Mouse (Mus musculus): Measurements from ENCODE around the gene Chpf2.
"Not testable (repeated sequence)": the region's sequence is repeated elsewhere in the genome, so short reads cannot be mapped to it uniquely, and the experiment has no call there.

Chpf2 gene

DNA sequence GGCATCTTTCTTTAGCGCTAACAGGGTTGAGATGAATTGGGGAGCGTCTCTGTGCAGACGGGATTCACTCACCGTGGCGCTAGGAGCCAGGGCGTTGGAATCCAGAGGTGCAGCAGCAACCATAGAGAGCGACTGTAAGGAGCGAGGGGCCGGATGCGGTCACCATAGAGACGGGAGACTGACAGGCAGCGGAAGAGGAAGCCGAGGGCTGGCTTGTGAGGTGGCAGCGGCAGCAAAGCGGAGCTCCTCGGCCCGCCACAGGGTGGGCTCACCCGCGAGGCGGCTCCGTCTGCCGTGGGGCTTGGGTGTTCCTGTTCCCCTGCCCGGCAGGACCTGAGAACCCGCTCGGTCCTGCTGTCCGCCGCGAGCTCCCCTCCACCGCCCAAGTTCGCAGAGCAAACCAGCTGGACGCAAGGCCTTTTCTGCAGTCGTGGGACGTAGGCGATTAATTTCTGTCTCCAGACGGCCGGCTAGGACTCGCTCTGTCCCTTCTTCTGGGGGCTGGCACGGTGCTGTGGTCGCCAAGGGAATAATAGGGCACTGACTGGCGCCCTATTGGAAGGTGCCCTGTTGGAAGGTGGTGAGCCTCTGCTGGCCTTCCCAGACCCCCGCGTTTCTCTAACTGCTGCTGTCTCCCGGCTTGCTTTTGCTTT is at the start of gene Chpf2:
TSS of gene Chpf2 (plus strand) at position 195 of the 653 bp plus-strand sequence.
- DNase-seq (ENCODE audit: low read depth, low spot score), result peak; percentile 91

DNA sequence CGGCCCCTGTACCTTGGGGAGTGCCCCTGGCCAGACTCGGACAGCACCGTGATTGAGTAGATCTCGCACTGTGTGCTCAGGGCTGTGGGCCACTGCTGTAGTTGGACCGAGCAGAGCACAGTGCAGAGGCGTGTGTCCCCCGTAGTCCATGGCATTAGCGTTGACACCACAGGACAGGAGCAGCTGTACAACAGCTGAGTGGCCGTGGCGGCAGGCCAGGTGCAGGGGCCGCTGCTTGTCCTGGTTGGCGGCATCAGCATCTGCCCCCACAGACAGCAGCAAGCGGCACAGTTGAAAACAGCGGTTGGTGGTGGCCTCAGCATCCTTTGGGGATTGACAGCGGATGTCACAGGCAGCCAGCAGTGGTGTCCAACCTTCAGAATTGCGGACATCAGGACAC is 48.9 kb upstream of the Chpf2 start:
- DNase-seq (ENCODE audit: low read depth, low spot score), result no peak

DNA sequence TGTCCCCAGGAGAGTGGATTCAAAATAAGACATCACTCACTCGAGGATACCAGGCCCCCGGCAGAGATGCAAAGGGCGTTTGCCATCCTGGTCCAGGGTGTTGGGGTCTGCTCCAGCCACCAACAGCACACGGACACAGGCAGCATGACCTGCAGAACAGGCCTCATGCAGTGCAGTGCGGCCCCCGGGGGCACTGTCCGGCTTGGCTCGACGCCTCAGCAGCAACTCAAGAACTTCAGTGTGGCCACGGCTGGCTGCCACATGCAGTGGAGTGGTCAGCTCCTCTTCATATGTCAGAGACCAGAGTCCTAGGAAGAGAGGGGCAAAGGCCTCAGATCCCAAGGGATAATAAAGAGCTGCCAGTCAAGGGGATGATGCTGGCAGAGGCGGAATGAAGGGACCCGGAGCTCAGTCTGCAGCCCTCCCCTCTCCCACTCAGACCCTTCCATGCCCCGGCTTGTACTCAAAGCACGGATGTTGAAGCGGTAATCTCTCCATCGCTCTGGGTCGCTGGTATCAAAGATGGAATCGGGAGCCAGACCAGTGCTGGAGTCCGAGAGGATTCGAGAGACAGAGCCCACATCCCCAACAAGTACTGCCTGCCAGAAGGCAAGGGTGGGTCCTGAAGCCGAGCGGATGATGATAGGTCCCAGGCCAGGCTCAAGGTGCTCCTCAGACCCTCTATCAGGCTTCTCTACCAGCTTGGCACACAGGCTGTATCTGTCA is 46.8 kb upstream of the Chpf2 start:
- DNase-seq (ENCODE audit: low read depth, low spot score), result no peak

DNA sequence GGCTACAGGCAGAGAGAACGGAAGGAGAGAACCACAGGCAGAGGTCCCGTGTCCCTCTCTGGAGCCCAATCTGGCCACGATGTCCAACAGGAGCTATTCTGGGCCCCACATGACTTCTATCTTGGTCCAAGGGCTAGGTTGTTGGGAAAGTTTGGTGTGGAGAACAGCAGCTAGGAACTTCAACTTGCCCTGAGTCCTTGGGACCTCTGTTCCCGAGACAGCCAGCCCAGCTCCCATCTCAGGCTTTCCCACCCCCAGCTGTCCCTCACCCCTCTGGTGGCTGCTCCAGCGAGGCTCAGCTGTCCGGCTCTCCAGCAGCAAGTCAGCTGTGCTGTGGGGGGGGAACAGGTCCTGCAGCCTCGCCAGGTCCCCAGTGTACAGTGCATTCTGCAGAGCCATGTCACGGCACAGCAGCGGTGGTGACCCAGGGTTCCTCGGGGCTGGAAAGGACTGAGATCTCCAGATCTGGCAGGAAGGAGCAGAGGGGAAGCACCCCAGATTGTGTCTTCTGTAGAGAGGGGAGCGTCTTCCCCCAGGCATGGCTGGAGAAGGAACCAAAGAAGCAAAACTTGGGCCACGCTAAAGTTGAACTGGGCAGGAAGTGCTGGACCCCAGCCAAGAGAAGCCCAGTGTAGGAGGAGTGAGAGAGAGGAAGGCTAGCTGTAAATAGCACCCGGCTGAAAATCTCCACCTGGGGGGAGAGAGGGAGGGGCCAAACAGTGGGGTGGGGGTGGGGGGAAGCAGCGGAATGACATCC is 46.0 kb upstream of the Chpf2 start, which contains the start of gene Asb10:
TSS of gene Asb10 (minus strand) at position 592 of the 757 bp plus-strand sequence.
- no peak for DNase-seq (ENCODE audit: low read depth, low spot score)

DNA sequence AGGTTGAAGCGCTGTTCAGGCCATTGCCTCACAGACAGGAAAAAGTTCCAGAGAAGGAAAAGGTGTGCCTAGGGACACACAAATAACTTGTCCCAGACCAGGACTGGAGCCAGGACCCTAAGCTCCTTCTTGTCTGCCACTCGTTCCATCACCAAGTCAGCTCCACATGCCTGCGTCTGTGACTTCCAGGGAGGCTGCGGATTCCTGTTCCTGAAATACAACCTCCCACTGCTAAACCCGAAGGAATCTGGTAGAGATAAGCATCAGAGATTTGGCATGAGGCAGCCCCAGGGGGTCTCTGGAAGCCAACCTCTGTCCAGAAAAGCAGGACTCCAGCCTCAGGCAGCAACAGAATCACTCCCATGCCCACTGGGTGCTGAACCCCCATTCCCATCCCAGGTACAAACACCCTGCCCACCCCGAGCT is 45.4 kb upstream of the Chpf2 start:
- DNase-seq (ENCODE audit: low read depth, low spot score), result no peak

DNA sequence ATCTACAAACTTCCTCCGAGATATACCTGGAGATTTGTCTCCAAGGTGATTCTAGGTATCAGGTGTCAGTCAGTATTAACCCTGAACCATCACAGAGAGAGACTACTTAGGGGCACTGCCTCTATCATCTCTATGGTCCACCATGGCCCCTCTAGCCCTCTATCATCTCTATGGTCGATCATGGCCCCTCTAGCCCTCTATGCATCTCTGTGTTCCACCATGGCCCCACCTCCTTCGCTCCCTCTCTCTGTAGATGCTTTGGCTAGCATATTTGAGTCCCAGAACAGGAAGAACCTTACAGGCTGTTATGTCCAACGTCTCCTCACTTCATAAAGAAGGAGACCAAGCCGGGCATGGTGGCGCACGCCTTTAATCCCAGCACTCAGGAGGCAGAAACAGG is 43.9 kb upstream of the Chpf2 start:
- peak; percentile 21 for DNase-seq (ENCODE audit: low read depth, low spot score)

DNA sequence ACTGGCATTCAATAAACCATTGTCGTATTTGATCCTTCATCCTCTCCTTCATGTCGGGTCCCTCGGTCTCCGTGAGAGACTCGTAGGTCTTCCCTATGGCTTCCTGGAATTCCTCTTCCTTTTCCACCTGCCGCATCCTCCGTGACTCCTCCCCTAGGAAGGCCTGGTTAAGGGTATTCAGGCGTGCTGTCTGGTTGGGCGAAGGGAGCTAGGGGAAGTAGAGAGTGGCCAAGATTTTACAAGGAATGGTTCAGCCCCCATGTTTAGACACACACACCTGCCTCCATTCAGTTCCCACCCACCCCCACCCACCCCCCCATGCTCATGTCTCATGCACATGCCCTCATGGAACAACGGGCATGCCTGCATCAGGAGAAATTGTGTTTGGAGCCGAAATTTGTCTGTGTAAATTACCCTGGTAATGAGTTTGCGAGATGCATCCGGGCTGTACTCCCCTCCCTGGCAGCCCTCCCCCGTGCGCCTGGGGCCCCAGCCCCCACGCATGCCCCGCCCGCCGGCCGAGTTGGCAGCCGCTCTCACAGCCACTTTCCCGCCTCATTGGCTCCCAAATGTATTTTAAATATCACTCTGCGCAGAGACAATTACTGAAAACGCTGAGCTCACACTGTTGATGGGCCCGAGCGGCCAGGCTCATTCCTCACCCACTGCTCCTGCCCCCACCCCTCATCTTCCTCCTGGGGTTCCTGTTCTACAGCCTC is 35.8 kb upstream of the Chpf2 start:
- DNase-seq (ENCODE audit: low read depth, low spot score), result peak; percentile 44

DNA sequence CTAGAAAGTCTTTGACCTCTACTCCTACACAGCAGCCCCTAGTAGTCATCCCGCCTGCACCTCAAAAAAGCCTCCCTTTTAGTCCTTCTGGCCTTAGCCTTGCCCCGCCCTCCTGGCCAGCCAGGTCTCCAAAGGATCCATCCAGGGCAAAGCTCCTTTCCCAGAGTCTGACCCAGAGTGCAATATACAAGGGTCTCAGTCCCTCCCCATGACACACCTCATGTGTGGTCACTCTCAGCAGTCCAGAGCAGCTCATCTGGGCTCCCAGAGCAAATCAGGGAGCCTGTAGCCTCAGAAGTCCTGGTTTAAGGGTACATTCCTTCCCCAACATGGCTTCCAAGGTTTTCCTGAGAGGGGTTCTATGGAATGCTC is 35.2 kb upstream of the Chpf2 start:
- DNase-seq (ENCODE audit: low read depth, low spot score), result no peak

DNA sequence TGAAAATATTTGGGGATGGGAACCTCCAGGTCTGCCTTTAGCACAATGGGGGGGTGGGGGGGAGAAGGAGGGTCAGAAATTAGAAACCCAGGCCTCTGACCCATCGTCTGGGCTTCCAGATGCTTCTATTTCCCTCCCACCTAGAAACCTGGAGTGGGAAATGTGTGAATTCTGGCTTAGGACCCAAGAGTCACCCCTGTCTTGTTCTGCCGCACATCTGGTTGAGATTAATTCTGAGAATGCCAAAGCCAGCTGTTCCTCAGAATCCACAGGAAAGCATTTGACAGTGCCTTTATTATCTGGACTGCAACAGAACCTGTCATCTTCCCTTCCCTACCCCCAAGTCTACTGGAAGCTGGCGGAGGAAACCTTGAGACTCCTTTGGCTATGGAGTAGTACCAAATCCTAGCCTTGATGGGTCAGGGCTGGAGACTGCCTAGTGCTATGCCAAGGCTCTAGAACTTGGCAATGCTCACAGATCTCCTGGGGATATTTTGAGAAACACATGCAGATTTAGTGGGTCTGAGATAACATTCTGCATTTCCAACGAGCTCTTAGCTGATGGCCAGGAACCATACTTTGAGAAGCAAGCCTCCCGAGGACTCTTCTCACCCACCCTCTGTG is 32.8 kb upstream of the Chpf2 start:
- no peak for DNase-seq (ENCODE audit: low read depth, low spot score)

DNA sequence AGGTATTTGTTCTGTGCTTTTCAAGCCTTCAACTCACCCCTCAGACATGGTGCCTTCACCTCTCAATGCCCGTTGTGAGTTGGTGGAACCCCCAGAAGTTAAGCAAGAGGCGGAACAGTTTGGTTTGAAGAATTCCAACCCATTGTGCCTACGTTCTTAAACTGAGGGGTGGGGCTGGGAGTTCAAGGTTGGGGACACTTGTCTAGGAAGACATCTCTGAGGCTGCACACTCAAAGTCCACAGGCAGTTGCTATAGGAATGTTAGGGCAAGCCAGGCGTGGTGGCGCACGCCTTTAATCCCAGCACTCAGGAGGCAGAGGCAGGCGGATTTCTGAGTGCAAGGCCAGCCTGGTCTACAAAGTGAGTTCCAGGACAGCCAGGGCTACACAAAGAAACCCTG is 31.2 kb upstream of the Chpf2 start:
- not testable (repeated sequence) for DNase-seq (ENCODE audit: low read depth, low spot score)

DNA sequence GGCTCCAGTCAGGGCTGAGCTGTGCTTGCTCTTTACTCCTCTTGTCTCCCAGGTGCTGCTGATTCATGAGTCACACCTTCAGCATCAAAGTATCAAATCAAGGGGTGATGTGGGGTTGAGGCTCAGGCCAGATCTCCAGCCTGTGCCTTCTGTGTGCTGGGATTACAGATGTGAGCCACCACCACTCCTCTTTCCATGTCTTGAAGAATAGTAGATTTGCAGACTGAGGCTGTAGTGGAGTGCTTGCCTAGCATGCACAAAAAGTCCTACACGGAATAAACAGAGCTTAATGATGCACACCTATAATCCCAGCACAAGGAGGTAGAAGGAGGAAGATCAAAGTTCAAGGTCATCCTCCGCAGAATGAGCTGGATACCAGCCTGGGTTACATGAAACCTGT is 29.8 kb upstream of the Chpf2 start, which contains the start of gene 4931409K22Rik:
TSS of gene 4931409K22Rik (minus strand) at position 101 of the 400 bp plus-strand sequence.
- DNase-seq (ENCODE audit: low read depth, low spot score), result no peak

DNA sequence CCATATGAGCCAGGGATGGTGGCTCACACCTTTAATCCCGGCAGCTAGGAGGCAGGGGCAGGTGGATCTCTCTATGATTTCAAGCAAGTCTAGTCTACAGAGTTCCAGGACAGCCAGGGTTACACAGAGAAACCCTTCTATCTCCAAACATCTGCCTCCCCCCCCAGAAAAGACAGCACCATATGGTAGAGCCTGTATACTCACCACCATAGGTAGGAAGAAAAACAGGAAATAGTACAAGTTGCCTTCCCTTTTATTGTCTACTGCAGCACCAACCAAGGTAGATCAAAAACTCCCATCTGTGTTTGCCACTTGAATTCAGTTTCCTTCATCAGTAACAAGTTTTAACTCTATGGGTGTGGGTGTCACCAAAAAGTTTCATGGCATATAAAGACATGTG is 10.6 kb upstream of the Chpf2 start:
- no peak for DNase-seq (ENCODE audit: low read depth, low spot score)

DNA sequence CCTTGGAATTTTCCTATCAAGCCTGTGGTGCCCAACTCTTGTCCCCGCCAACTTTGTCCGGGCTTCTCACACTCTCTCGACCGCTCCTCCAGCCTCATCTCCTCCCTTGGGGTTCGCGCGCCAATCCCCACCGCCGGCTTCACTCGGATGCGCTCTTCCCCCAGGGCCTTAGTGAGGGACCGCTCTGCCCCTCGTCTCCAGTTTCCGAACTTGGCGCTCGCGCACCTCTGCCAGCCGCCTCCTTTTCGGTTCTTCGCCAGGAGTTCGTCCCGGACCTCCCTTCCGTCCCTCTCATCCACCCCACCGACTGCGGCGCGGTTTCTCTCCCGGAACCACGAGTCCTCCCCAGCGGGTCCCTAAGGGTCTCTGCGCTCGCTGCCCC is 9.7 kb upstream of the Chpf2 start:
- peak; percentile 51 for DNase-seq (ENCODE audit: low read depth, low spot score)

DNA sequence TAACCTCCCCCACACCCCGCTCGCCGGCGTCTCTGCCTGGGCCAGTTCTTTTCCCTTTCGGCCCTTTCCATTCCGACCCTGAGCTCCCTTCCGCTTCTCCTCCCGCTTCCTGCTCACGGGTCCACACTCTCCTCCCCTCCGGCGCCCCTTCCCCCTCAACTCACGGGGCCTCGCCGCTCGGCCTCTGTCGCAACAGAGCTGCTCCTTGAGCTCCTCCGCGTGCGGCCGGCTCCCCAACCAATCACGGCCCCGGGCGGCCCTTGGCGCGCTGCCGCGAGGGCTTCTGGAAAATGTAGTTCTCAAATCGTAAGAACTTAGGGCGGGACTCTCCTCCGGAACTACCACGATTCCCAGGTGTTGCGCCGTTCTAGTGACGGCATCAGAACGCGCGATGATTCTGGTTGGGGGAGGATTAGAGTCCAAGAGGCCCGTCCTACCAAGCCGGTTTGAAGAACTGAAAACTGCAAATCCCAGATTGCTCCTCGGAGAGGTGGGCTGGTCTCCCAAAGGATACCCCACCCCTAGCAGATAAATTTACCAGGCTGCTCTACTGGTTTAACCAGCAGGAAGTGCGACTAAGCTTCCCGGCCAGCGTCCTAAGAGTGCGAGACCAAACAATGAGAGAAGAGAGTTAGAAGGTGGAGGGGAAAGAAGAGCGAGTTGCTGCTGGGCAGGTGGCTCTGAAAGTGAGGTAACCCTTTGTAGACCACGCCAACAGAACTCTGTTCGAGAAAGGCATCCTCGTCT is 9.2 kb upstream of the Chpf2 start, which contains the start of gene Abcf2:
TSS of gene Abcf2 (minus strand) at position 285 of the 747 bp plus-strand sequence.
- DNase-seq (ENCODE audit: low read depth, low spot score), result peak; percentile 99

DNA sequence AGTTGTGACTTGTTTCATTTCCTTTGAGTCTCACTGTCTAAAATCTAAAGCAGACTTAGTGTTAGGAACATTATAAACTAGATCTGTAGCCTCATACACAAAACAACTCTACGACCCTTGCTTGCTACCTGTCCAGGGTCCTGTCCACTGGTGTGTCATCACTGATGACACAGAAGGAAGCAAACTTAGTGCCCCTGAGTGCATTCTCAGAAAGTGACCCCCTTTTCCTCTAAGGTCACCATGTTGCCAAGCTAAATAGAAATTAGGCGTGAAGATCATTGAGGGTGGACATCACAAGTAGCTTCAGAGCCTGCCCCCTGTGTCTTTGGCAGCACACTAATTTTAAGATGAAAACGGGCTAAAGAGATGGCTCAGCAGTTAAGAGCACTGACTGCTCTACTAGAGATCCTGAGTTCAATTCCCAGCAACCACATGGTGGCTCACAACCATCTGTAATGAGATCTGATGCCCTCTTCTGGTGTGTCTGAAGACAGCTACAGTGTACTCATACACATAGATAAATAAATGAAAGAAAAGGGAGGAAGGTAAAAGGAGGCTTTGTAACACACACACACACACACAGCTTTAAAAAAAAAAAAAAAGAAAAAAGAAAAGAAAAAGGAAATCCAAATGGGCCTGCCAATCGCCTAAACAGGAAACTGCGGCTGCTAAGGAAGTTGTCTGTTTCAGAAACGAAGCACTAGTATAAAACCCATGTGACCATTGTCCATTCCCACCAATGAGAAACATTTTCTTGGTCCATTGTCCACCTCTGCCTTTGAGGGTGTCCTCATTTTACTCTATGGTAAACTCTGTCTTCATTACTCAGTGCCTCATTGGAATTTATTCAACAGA is 8.2 kb upstream of the Chpf2 start:
- no peak for DNase-seq (ENCODE audit: low read depth, low spot score)

DNA sequence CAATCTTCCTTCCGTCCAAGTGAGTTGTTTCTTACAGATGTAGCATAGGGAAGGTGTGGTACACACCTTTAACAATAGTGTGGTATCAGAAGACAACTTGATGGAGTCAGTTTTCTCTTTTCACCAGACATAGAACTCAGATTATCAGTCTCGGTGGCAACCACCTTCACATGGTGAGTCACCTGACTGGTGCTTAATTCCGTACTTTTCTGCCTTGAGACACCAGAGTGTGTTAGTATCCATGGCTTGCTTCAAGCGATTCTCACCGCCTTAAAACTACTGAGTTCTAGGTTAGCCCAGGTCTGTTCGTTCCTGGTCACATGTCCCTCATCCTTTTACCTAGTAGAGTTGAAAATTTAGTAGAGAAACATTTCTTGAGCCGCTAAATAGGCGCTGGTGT is 435 bp upstream of the Chpf2 start:
- peak; percentile 33 for DNase-seq (ENCODE audit: low read depth, low spot score)

DNA sequence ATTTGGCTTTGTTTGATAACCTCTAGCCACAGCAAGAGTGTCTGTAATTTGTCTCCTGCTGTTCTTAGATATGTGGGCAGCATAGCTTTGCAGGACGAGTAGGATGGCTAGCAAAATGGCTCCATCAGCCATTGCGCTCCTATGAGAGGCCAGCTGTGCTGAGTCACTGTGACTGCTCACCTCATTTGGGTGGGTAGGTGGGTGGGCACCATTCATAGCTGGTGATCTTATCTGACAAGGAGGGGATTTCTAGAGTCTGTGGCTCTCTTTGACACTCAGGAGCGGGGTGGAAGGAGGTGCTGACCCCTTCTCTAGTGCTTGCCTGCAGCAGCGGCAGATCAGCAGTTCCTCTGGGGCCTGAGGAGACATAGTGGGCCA is 648 bp downstream of the Chpf2 start:
- no peak for DNase-seq (ENCODE audit: low read depth, low spot score)

DNA sequence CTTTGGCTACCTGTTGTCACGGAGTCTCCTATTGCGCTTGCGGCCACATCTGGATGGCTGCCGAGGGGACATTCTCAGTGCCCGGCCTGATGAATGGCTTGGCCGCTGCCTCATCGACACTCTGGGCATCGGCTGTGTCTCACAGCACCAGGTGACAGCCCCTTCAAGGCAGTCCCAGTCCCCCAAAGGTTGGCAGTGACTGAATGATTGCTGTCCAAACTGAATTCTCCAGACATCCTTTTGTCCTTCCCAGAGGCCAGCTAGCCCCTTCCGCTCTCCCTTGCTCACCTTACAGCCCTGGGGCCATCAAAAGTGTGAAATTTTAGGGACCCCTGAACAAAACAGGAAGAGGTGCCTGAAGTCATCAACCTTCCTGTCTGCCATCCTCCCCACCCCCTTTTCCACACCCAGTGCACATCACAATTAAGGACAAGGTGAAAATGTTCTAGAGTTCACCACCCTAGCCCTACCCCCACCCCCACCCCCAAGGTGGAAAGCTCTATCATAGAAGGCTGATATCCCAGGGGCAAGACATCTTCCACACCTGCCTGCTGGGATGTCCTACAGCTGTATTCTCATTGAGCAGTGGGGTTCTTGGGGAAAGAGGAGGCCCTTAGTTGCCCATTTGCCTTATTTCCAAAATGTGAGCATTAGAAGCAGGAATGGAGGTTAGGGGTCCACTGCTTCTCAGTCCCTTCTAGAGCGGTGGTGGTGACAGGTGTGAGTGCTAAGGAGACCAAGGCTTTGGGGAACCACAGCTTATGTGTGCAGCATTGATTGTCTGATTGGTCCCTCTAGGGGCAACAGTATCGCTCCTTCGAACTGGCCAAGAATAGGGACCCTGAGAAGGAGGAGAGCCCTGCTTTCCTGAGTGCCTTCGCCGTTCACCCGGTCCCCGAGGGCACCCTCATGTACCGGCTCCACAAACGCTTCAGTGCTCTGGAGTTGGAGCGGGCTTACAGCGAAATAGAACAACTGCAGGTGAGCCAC is 3.3 kb downstream of the Chpf2 start:
- no peak for DNase-seq (ENCODE audit: low read depth, low spot score)
